ENCODE assay signal across 9 mouse cellular contexts in genomic region chr8:123988605-123989038, GRCm38 (mm10). TPM values are rescaled to one million over a fixed set of nuclear protein-coding genes. Genes with fewer than 3 reads are reported as not detected.
DNase-seq lines count a peak whose midpoint lies in the region; ATAC-seq and TF ChIP-seq lines count a peak whose summit lies in the region.
"Had no signal": no experiment of that assay in that cellular context is flagged by ENCODE, and none has a peak within 500 bp of the region (broad histone marks: within the 10 kb centered on the region; RNA-seq: fewer than 3 reads in every experiment).

No protein-coding gene starts in this region.

- peaks cover 4% of the 10 kb centered on the region; the same call in 1 of the 2 replicates for H3K36me3 ChIP-seq in ES-Bruce4 (ENCODE audit: control insufficient read depth, insufficient read depth, low read length, poor library complexity, severe bottlenecking)
- H3K36me3 ChIP-seq in heart, embryonic 12.5 days: peaks cover 4% of the 10 kb centered on the region; the same call in 1 of the 2 replicates
- H3K36me3 ChIP-seq in liver, postnatal 0 days (replicated peaks; ENCODE audit: insufficient read depth, low read length): no peaks in the 10 kb centered on the region

- no peaks in the 10 kb centered on the region for H3K4me1 ChIP-seq in ES-Bruce4 (ENCODE audit: control insufficient read depth, insufficient read depth, low read length)
- peaks cover 28% of the 10 kb centered on the region for H3K4me1 ChIP-seq in heart, embryonic 12.5 days (replicated peaks)
- peaks cover 27% of the 10 kb centered on the region for H3K4me1 ChIP-seq in liver, postnatal 0 days (ENCODE audit: insufficient read depth)

- peak overlapping the region; percentile 40 for H3K4me2 ChIP-seq in heart, embryonic 12.5 days
- peak overlapping the region; percentile 56 for H3K4me2 ChIP-seq in liver, postnatal 0 days (ENCODE audit: low read depth, low read length)

- no peak for TF ChIP-seq CTCF in ES-Bruce4 (IDR thresholded peaks at IDR 0.05; ENCODE audit: low read depth, low read length)
- no peak for TF ChIP-seq CTCF in liver, postnatal 0 days (IDR thresholded peaks at IDR 0.05; ENCODE audit: low read depth)

- 17% methylated on average over 6 of the region's 6 CpGs for WGBS in heart, embryonic 12.5 days
- 27% methylated on average over 6 of the region's 6 CpGs for WGBS in liver, postnatal 0 days (ENCODE audit: insufficient replicate concordance)

- peak; percentile 38 for DNase-seq in embryo, embryonic 10 days (ENCODE audit: low spot score)
- DNase-seq in embryo, embryonic 9.5 days (ENCODE audit: extremely low spot score): no peak
- peak; percentile 73 for DNase-seq in liver, postnatal 0 days
- no peak for DNase-seq in kidney, adult 8-10 months
- DNase-seq in layer of hippocampus, postnatal 14 days (ENCODE audit: low spot score in 2 of 2): no peak
- DNase-seq: thymus, postnatal 4 days had no signal

- peak; percentile 90 for ATAC-seq in heart, embryonic 12.5 days (ENCODE audit: insufficient number of reproducible peaks, low FRiP score)
- ATAC-seq in liver, postnatal 0 days: peak; percentile 95
- no peak for ATAC-seq in inflammation-experienced regulatory T-cells, adult 6 months

- peak overlapping the region; percentile 5; the same call in 1 of the 2 replicates for H3K27ac ChIP-seq in ES-Bruce4 (ENCODE audit: insufficient read depth, low read length)
- peak overlapping the region; percentile 88 for H3K27ac ChIP-seq in heart, embryonic 12.5 days (ENCODE audit: poor library complexity, severe bottlenecking)
- H3K27ac ChIP-seq in liver, postnatal 0 days (ENCODE audit: low read depth): peak overlapping the region; percentile 96

- no peak for TF ChIP-seq POLR2A in ES-Bruce4 (IDR thresholded peaks at IDR 0.05; ENCODE audit: insufficient read depth, low read length)

- no peaks in the 10 kb centered on the region for H3K9me3 ChIP-seq in ES-Bruce4 (replicated peaks; ENCODE audit: control insufficient read depth, insufficient read depth, low read length, poor library complexity, severe bottlenecking)
- no peaks in the 10 kb centered on the region for H3K9me3 ChIP-seq in heart, embryonic 12.5 days (replicated peaks)
- no peaks in the 10 kb centered on the region for H3K9me3 ChIP-seq in liver, postnatal 0 days (ENCODE audit: low read length)

- no peaks in the 10 kb centered on the region for H3K27me3 ChIP-seq in ES-Bruce4 (ENCODE audit: control insufficient read depth, insufficient read depth, low read length, poor library complexity, severe bottlenecking)
- H3K27me3 ChIP-seq in heart, embryonic 12.5 days (replicated peaks): no peaks in the 10 kb centered on the region
- H3K27me3 ChIP-seq in liver, postnatal 0 days (ENCODE audit: insufficient read depth, low read length): no peaks in the 10 kb centered on the region

- H3K9ac ChIP-seq in ES-Bruce4 (ENCODE audit: low read depth, poor library complexity, severe bottlenecking): no peak overlapping the region
- H3K9ac ChIP-seq in heart, embryonic 12.5 days: no peak overlapping the region; the same call in 1 of the 2 replicates
- H3K9ac ChIP-seq in liver, postnatal 0 days (replicated peaks): peak overlapping the region; percentile 68

- no peak for TF ChIP-seq EP300 in ES-Bruce4 (IDR thresholded peaks at IDR 0.05; ENCODE audit: insufficient read depth, low read depth, low read length)
- TF ChIP-seq EP300 in liver, postnatal 0 days (IDR thresholded peaks at IDR 0.05; ENCODE audit: low read depth): peak; percentile 100

- no peak overlapping the region for H3K4me3 ChIP-seq in ES-Bruce4 (ENCODE audit: low read depth, low read length)
- no peak overlapping the region for H3K4me3 ChIP-seq in heart, embryonic 12.5 days
- peak overlapping the region; percentile 30 for H3K4me3 ChIP-seq in liver, postnatal 0 days (ENCODE audit: low read depth, low read length)

RNA-seq across cellular contexts. Expression of gene Abcb10, which starts 5.7 kb away (rescaled TPM):
- 19.1 and 20.3 TPM in 2 replicates for polyA plus RNA-seq in ES-Bruce4 (2011; ENCODE audit: insufficient read depth, insufficient read length, low read depth, missing spikeins)
- 36.1 and 37.3 TPM in 2 replicates for polyA plus RNA-seq in heart, embryonic 12.5 days (2016; fragmentation: Nextera tagmentation; extraction: Ambion mirVana)
- 46.2 and 53.3 TPM in 2 replicates for polyA plus RNA-seq in liver, postnatal 0 days (2015; fragmentation: Nextera tagmentation; extraction: Ambion mirVana)
- 1 to 10 TPM; 1.2 to 2.6 (median 1.3) TPM for polyA plus RNA-seq in inflammation-experienced regulatory T-cells, adult 6 months (2017; shearing (Covaris generic))
- total RNA-seq in layer of hippocampus, postnatal 14 days (2021): 10 to 100 TPM; 18.3 to 19.1 TPM

RNA-seq across cellular contexts. Expression of gene Taf5l, which starts 32.6 kb away (rescaled TPM):
- polyA plus RNA-seq in ES-Bruce4 (2011; ENCODE audit: insufficient read depth, insufficient read length, low read depth, missing spikeins): 62.3 and 68.1 TPM in 2 replicates
- polyA plus RNA-seq in heart, embryonic 12.5 days (2016; fragmentation: Nextera tagmentation; extraction: Ambion mirVana): 31.2 and 32.2 TPM in 2 replicates
- 15.0 and 15.1 TPM in 2 replicates for polyA plus RNA-seq in liver, postnatal 0 days (2015; fragmentation: Nextera tagmentation; extraction: Ambion mirVana)
- polyA plus RNA-seq in inflammation-experienced regulatory T-cells, adult 6 months (2017; shearing (Covaris generic)): 10 to 100 TPM in 2 of 3 experiments, 1 to 10 TPM in 1; 9.2 to 15.4 (median 12.3) TPM
- 10 to 100 TPM; 19.5 to 21.3 TPM for total RNA-seq in layer of hippocampus, postnatal 14 days (2021)

RNA-seq across cellular contexts. Expression of gene Urb2, which starts 32.7 kb away (rescaled TPM):
- 48.5 and 49.7 TPM in 2 replicates for polyA plus RNA-seq in ES-Bruce4 (2011; ENCODE audit: insufficient read depth, insufficient read length, low read depth, missing spikeins)
- 5.6 TPM in 2 replicates for polyA plus RNA-seq in heart, embryonic 12.5 days (2016; fragmentation: Nextera tagmentation; extraction: Ambion mirVana)
- polyA plus RNA-seq in liver, postnatal 0 days (2015; fragmentation: Nextera tagmentation; extraction: Ambion mirVana): 1.2 TPM in 2 replicates
- 1 to 10 TPM; 4.0 to 5.2 (median 4.3) TPM for polyA plus RNA-seq in inflammation-experienced regulatory T-cells, adult 6 months (2017; shearing (Covaris generic))
- 10 to 100 TPM; 11.4 to 13.3 TPM for total RNA-seq in layer of hippocampus, postnatal 14 days (2021)

RNA-seq across cellular contexts. Expression of gene Nup133, which starts 39.6 kb away (rescaled TPM):
- polyA plus RNA-seq in ES-Bruce4 (2011; ENCODE audit: insufficient read depth, insufficient read length, low read depth, missing spikeins): 56.1 and 64.1 TPM in 2 replicates
- 32.1 and 32.5 TPM in 2 replicates for polyA plus RNA-seq in heart, embryonic 12.5 days (2016; fragmentation: Nextera tagmentation; extraction: Ambion mirVana)
- polyA plus RNA-seq in liver, postnatal 0 days (2015; fragmentation: Nextera tagmentation; extraction: Ambion mirVana): 7.2 and 9.1 TPM in 2 replicates
- 10 to 100 TPM in 1 of 3 experiments, 1 to 10 TPM in 2; 7.2 to 10.5 (median 8.2) TPM for polyA plus RNA-seq in inflammation-experienced regulatory T-cells, adult 6 months (2017; shearing (Covaris generic))
- total RNA-seq in layer of hippocampus, postnatal 14 days (2021): 10 to 100 TPM; 22.2 to 23.8 TPM

Comparison
In these comparisons a context has a peak if more than half of its experiments do, and no peak if none do; other contexts are left out.
1. DNase-seq: peak in embryo, embryonic 10 days (single experiment) and liver, postnatal 0 days (single experiment); none in embryo, embryonic 9.5 days (single experiment), kidney, adult 8-10 months (0 of 2) and layer of hippocampus, postnatal 14 days (0 of 2).
2. H3K27ac ChIP-seq: peak in every context shown above with its lines; median percentile 96 in liver, postnatal 0 days; 88 in heart, embryonic 12.5 days; 5 in ES-Bruce4.